Mouse (Mus musculus): ENCODE results near the gene Bpifa5. TPM values are rescaled to one million over a fixed set of nuclear protein-coding genes. Genes with fewer than 3 reads are reported as not detected.
"Not testable (repeated sequence)": the region's sequence is repeated elsewhere in the genome, so short reads cannot be mapped to it uniquely, and the experiment has no call there.

The Bpifa5 gene
- polyA plus RNA-seq, 1 experiment from 2014 or later, result not detected

- 67% methylated on average over 6 of the region's 6 CpGs for WGBS
- Histone ChIP-seq H3K36me3 (ENCODE audit: control insufficient read depth, insufficient read depth, low read length) (no peaks in the 10 kb centered on the region), H3K4me3 (ENCODE audit: low read depth, low read length) (no peak overlapping the region), H3K9me3 (ENCODE audit: control insufficient read depth, low read length) (no peaks in the 10 kb centered on the region), H3K27me3 (ENCODE audit: control insufficient read depth, insufficient read depth, low read length) (no peaks in the 10 kb centered on the region), H3K4me2 (replicated peaks; ENCODE audit: low read depth, low read length) (no peak overlapping the region), H3K9ac (ENCODE audit: low read depth, low read length) (no peak overlapping the region), H3K4me1 (replicated peaks; ENCODE audit: control insufficient read depth, insufficient read depth, low read length) (no peaks in the 10 kb centered on the region), H3K27ac (ENCODE audit: low read depth, low read length) (no peak overlapping the region)
- DNase-seq (ENCODE audit: low spot score) (no peak), ATAC-seq (ENCODE audit: low FRiP score) (no peak)
These were observed 9.2 kb downstream of the Bpifa5 start for GRCm38 (mm10) chr2:154171621-154172020.

- H3K4me2 ChIP-seq (replicated peaks; ENCODE audit: low read depth, low read length), result no peak overlapping the region
- WGBS, result 44% methylated on average over 1 of the region's 1 CpGs
- no peak overlapping the region for H3K9ac ChIP-seq (ENCODE audit: low read depth, low read length)
- no peaks in the 10 kb centered on the region for H3K36me3 ChIP-seq (ENCODE audit: control insufficient read depth, insufficient read depth, low read length)
- ATAC-seq (ENCODE audit: low FRiP score), result no peak
- no peaks in the 10 kb centered on the region for H3K9me3 ChIP-seq (ENCODE audit: control insufficient read depth, low read length)
- peak; percentile 56 for DNase-seq (ENCODE audit: low spot score)
- no peak overlapping the region for H3K27ac ChIP-seq (ENCODE audit: low read depth, low read length)
- H3K4me3 ChIP-seq (ENCODE audit: low read depth, low read length), result no peak overlapping the region
- H3K27me3 ChIP-seq (ENCODE audit: control insufficient read depth, insufficient read depth, low read length), result no peaks in the 10 kb centered on the region
- H3K4me1 ChIP-seq (replicated peaks; ENCODE audit: control insufficient read depth, insufficient read depth, low read length), result no peaks in the 10 kb centered on the region
These were observed 10.9 kb downstream of the Bpifa5 start for GRCm38 (mm10) chr2:154173313-154173712.

- not testable (repeated sequence) for H3K27me3 ChIP-seq (ENCODE audit: control insufficient read depth, insufficient read depth, low read length); ATAC-seq (ENCODE audit: low FRiP score); DNase-seq (ENCODE audit: low spot score); H3K4me3 ChIP-seq (ENCODE audit: low read depth, low read length); H3K36me3 ChIP-seq (ENCODE audit: control insufficient read depth, insufficient read depth, low read length); H3K9ac ChIP-seq (ENCODE audit: low read depth, low read length); H3K4me1 ChIP-seq (replicated peaks; ENCODE audit: control insufficient read depth, insufficient read depth, low read length); H3K4me2 ChIP-seq (replicated peaks; ENCODE audit: low read depth, low read length); H3K9me3 ChIP-seq (ENCODE audit: control insufficient read depth, low read length); H3K27ac ChIP-seq (ENCODE audit: low read depth, low read length)
- WGBS, result 88% methylated on average over 7 of the region's 7 CpGs
These were observed 19.5 kb downstream of the Bpifa5 start for GRCm38 (mm10) chr2:154181900-154182299.

- 81% methylated on average over 4 of the region's 4 CpGs for WGBS
- not testable (repeated sequence) for H3K36me3 ChIP-seq (ENCODE audit: control insufficient read depth, insufficient read depth, low read length); ATAC-seq (ENCODE audit: low FRiP score)
These were observed 20.7 kb downstream of the Bpifa5 start for GRCm38 (mm10) chr2:154183061-154183460.

GRCm38 (mm10) chr2:154185319-154185718 lies 22.9 kb downstream of the Bpifa5 start:
- H3K4me2 ChIP-seq (replicated peaks; ENCODE audit: low read depth, low read length), result no peak overlapping the region
- WGBS, result 91% methylated on average over 6 of the region's 6 CpGs
- no peaks in the 10 kb centered on the region for H3K9me3 ChIP-seq (ENCODE audit: control insufficient read depth, low read length)
- ATAC-seq (ENCODE audit: low FRiP score) (no peak), DNase-seq (ENCODE audit: low spot score) (no peak)
- no peak overlapping the region for H3K27ac ChIP-seq (ENCODE audit: low read depth, low read length)
- no peak overlapping the region for H3K9ac ChIP-seq (ENCODE audit: low read depth, low read length)
- H3K36me3 ChIP-seq (ENCODE audit: control insufficient read depth, insufficient read depth, low read length), result no peaks in the 10 kb centered on the region
- no peak overlapping the region for H3K4me3 ChIP-seq (ENCODE audit: low read depth, low read length)
- H3K27me3 ChIP-seq (ENCODE audit: control insufficient read depth, insufficient read depth, low read length), result no peaks in the 10 kb centered on the region
- no peaks in the 10 kb centered on the region for H3K4me1 ChIP-seq (replicated peaks; ENCODE audit: control insufficient read depth, insufficient read depth, low read length)

More at GRCm38 (mm10) chr2:154183061-154183460, 20.7 kb downstream of the Bpifa5 start:
- not testable (repeated sequence) for H3K27me3 ChIP-seq (ENCODE audit: control insufficient read depth, insufficient read depth, low read length); H3K4me2 ChIP-seq (replicated peaks; ENCODE audit: low read depth, low read length); DNase-seq (ENCODE audit: low spot score); H3K27ac ChIP-seq (ENCODE audit: low read depth, low read length); H3K9ac ChIP-seq (ENCODE audit: low read depth, low read length); H3K9me3 ChIP-seq (ENCODE audit: control insufficient read depth, low read length); H3K4me3 ChIP-seq (ENCODE audit: low read depth, low read length); H3K4me1 ChIP-seq (replicated peaks; ENCODE audit: control insufficient read depth, insufficient read depth, low read length)

- DNase-seq (ENCODE audit: low spot score) (no peak), ATAC-seq (ENCODE audit: low FRiP score) (no peak)
- WGBS, result 88% methylated on average over 3 of the region's 3 CpGs
- Histone ChIP-seq H3K9ac (ENCODE audit: low read depth, low read length) (no peak overlapping the region), H3K27ac (ENCODE audit: low read depth, low read length) (no peak overlapping the region), H3K9me3 (ENCODE audit: control insufficient read depth, low read length) (no peaks in the 10 kb centered on the region), H3K27me3 (ENCODE audit: control insufficient read depth, insufficient read depth, low read length) (no peaks in the 10 kb centered on the region), H3K36me3 (ENCODE audit: control insufficient read depth, insufficient read depth, low read length) (no peaks in the 10 kb centered on the region), H3K4me2 (replicated peaks; ENCODE audit: low read depth, low read length) (no peak overlapping the region), H3K4me3 (ENCODE audit: low read depth, low read length) (no peak overlapping the region), H3K4me1 (replicated peaks; ENCODE audit: control insufficient read depth, insufficient read depth, low read length) (no peaks in the 10 kb centered on the region)
These were observed 23.3 kb downstream of the Bpifa5 start for GRCm38 (mm10) chr2:154185748-154186147.

- Histone ChIP-seq H3K36me3 (ENCODE audit: control insufficient read depth, insufficient read depth, low read length) (no peaks in the 10 kb centered on the region), H3K9ac (ENCODE audit: low read depth, low read length) (no peak overlapping the region), H3K4me3 (ENCODE audit: low read depth, low read length) (no peak overlapping the region), H3K27me3 (ENCODE audit: control insufficient read depth, insufficient read depth, low read length) (no peaks in the 10 kb centered on the region), H3K27ac (ENCODE audit: low read depth, low read length) (no peak overlapping the region), H3K4me1 (replicated peaks; ENCODE audit: control insufficient read depth, insufficient read depth, low read length) (no peaks in the 10 kb centered on the region), H3K4me2 (replicated peaks; ENCODE audit: low read depth, low read length) (no peak overlapping the region), H3K9me3 (ENCODE audit: control insufficient read depth, low read length) (no peaks in the 10 kb centered on the region)
- ATAC-seq (ENCODE audit: low FRiP score) (no peak), DNase-seq (ENCODE audit: low spot score) (peak; percentile 24)
- 42% methylated on average over 5 of the region's 5 CpGs for WGBS
These were observed 25.1 kb downstream of the Bpifa5 start for GRCm38 (mm10) chr2:154187468-154187867.

- ATAC-seq (ENCODE audit: low FRiP score), result no peak
- no peak for DNase-seq (ENCODE audit: low spot score)
- Histone ChIP-seq H3K4me1 (replicated peaks; ENCODE audit: control insufficient read depth, insufficient read depth, low read length) (no peaks in the 10 kb centered on the region), H3K27ac (ENCODE audit: low read depth, low read length) (no peak overlapping the region), H3K36me3 (ENCODE audit: control insufficient read depth, insufficient read depth, low read length) (no peaks in the 10 kb centered on the region), H3K4me3 (ENCODE audit: low read depth, low read length) (no peak overlapping the region), H3K27me3 (ENCODE audit: control insufficient read depth, insufficient read depth, low read length) (no peaks in the 10 kb centered on the region), H3K4me2 (replicated peaks; ENCODE audit: low read depth, low read length) (no peak overlapping the region), H3K9me3 (ENCODE audit: control insufficient read depth, low read length) (no peaks in the 10 kb centered on the region), H3K9ac (ENCODE audit: low read depth, low read length) (no peak overlapping the region)
- WGBS, result 77% methylated on average over 7 of the region's 7 CpGs
These were observed 27.5 kb downstream of the Bpifa5 start for GRCm38 (mm10) chr2:154189877-154190434.

- WGBS, result 87% methylated on average over 11 of the region's 11 CpGs
- H3K9me3 ChIP-seq (ENCODE audit: control insufficient read depth, low read length), result no peaks in the 10 kb centered on the region
- no peak for ATAC-seq (ENCODE audit: low FRiP score)
- DNase-seq (ENCODE audit: low spot score), result no peak
- no peak within 1 kb of the TSS for H3K9ac ChIP-seq (ENCODE audit: low read depth, low read length)
- H3K27me3 ChIP-seq (ENCODE audit: control insufficient read depth, insufficient read depth, low read length), result no peaks in the 10 kb centered on the region
- no peaks in the 10 kb centered on the region for H3K36me3 ChIP-seq (ENCODE audit: control insufficient read depth, insufficient read depth, low read length)
- H3K4me1 ChIP-seq (replicated peaks; ENCODE audit: control insufficient read depth, insufficient read depth, low read length), result no peaks in the 10 kb centered on the region
- H3K27ac ChIP-seq (ENCODE audit: low read depth, low read length), result no peak within 1 kb of the TSS
- H3K4me2 ChIP-seq (replicated peaks; ENCODE audit: low read depth, low read length), result no peak within 1 kb of the TSS
- H3K4me3 ChIP-seq (ENCODE audit: low read depth, low read length), result no peak within 1 kb of the TSS
These were observed 28.3 kb downstream of the Bpifa5 start, which contains the start of gene Bpifb1 for GRCm38 (mm10) chr2:154190546-154191258. Gene Bpifb1, plus strand, starts transcription at chr2:154190818.
